Mouse (Mus musculus) hematopoietic stem cell, adult 5-6 weeks (primary cell): Measurements from ENCODE around the gene Zfp36l3. TPM values are rescaled to one million over a fixed set of nuclear protein-coding genes. Genes with fewer than 3 reads are reported as not detected.
"Not testable (repeated sequence)": the region's sequence is repeated elsewhere in the genome, so short reads cannot be mapped to it uniquely, and the experiment has no call there.

Experiments used
- ATAC-seq, 2 experiments: fragments of 125-278 bp in 1 of 2; replicated peaks in 1 of 2; 2 replicates each; pipeline ENCODE4 v1.8.0; 2016 to 2017; ENCODE audit warnings: inconsistent platforms in 2 of 2, mild to moderate bottlenecking in 2 of 2, moderate number of reproducible peaks in 2 of 2, low read depth in 1 of 2, moderate TSS enrichment in 1 of 2; ENCODE audit not compliant: low FRiP score in 2 of 2, poor library complexity in 2 of 2, severe bottlenecking in 2 of 2, insufficient read depth in 1 of 2, low TSS enrichment in 1 of 2
- total RNA-seq: library from RNA; stranded (forward); fragments of 172-1452, 232-1000 nt; gene quantifications from 2 replicates; pipeline ENCODE4 v1.2.3, GENCODE M21; 2017

Zfp36l3 gene
- not detected in 2 replicates for total RNA-seq

DNA sequence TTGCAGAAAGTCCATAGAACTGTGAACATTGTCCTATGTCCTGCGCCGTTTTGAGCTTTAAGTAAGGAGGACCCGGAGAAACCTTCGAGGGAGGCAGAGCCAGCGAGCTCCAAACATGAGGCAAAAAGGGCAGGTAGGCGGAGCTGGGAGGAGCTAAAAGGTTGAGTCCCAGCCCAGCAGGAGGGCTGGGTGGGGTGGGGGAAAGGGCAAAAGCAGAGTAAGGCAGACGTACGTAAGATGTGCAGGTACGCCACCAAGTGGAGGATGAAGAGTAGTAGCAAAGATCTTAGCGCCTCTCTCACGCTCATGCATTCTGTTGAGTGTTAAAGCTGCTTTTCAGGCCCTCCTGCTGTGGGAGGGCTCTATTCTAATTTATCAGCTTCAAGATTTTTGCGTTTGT is at the start of gene Zfp36l3:
Gene Zfp36l3 (minus strand): TSS at position 119 of the 400 bp plus-strand sequence.
- ATAC-seq: no peak

DNA sequence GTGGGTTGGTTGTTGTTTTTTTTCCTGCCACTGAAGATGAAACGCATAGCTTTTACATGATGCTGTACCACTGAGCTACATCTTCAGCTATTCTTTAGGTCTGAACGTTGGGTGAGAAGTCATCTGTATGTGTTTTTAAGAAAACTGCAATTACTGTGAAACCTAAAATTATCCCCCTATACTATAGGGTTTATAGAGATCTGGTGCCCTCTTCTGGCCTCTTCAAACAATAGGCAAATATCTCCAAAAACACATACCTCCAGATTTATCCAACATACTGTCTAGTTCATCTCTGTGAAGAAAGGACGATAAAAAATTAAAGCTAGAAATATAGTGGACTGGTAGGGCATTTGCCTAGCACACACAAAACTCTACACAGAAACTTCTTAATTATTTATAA is 22.9 kb upstream of the Zfp36l3 start:
- no peak for ATAC-seq

DNA sequence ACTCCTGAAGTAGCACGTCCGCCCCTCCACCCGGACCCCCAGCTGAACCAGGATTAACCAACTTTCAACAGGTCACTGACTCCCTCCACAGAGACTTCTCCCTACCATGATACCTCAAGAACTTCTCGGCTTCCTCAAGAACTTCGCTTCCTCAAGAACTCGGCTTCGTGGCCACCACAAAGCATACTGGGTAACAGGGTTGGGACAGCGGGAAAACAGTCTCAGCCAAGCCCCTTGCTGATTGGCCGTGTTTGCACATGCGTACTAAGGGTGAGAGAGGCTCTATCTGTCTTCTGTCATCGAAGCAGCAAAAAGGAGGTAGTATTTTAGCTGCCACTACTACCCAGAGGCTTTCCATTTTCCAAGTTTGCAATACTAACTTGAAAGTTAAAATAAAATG is 21.3 kb upstream of the Zfp36l3 start, which contains the start of gene Xlr:
Gene Xlr (minus strand): TSS at position 188 of the 400 bp plus-strand sequence.
- not testable (repeated sequence) for ATAC-seq

DNA sequence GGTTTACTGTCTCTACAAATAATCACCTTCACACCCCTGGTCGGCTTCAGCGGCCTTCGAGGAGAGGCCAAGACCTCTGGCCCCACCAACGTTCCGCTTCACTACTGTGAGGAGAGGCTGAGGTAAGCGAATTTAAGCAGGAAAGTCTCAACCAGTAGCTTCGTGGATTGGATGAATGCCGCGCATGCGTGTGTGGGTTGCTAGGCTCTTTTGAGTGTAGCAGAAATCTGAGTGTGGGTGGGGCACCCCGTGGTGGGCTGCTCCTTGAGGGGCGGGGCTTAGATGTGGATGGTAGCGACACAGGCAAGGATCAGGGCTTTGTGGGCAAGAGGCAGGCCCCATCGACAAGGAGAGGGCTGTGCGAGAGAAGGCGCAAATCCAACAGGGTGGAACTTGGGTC is 18.5 kb downstream of the Zfp36l3 start, which contains the start of gene 1700013H16Rik:
Gene 1700013H16Rik (minus strand): TSS at position 96 of the 400 bp plus-strand sequence.
- no peak for ATAC-seq

DNA sequence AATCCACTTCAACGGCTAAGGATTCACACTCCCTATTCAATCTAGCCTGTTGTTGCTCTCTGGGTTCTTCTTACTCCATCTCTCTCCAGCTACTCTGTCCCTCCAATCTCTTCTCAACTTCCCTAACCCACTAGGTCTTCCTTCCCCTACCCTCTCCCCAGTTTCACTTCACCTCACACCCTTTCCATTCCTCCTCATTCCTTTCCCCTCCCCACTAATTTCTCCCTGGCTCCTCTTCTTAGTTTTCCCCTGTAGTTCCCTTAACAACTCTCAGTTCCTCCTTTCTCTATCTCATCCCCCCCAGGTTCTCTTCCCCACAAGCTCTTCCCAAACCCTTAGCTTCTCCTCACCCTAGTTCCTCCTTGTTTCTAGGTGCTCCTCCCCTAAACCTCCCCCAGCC is 23.3 kb downstream of the Zfp36l3 start:
- no peak for ATAC-seq

DNA sequence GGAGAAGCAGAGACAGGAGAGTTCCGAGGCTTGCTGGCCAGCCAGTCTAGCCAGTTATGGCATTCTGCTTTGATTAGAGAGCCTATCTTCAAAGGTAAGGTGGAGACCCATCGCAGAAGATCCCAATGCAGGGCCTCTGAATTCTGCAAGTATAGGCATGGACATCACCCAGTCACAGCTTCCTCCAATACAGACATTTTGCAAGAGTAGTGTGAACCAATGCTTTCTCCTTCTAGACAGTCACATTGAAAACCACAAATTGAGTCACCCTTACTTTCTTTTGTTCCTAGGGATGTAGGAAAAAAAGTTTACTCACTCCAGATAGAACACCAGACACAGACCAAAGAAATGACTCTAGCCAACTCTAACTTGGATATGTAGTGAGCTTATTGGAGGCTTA is 47.2 kb downstream of the Zfp36l3 start:
- ATAC-seq: no peak

DNA sequence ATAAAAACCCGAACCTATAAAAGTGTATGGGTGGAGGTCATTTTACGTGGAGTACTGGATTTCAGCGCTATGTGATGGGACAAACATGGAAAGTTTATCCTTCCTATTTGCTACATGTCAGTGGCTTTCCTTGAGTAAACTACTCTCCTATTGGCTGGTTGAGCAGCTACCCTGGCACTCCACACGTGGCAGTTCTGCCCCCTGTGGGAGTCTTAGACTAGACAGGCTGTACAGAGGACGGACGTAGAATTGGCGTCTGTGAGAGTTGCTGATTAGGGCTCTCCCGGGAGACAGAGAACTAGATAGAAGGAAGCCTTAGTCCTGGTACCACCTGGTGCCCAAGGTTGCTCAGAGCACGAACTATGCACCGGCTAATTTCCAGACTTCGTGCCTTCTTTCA is 51.6 kb downstream of the Zfp36l3 start, which contains the start of gene 4930502E18Rik:
Gene 4930502E18Rik (plus strand): TSS at position 231 of the 400 bp plus-strand sequence.
- ATAC-seq: no peak

Other genes with a start within 250 kb of the Zfp36l3 start
- gene Rtl8c, start 168.4 kb downstream of the Zfp36l3 start, total RNA-seq: 1.7 and 9.7 TPM in 2 replicates
- not detected in 2 replicates for gene Gm14597, start 167.4 kb downstream of the Zfp36l3 start, total RNA-seq
- gene Rtl8a, start 132.7 kb downstream of the Zfp36l3 start, total RNA-seq: 5.9 and 14.4 TPM in 2 replicates
- 5.0 and 6.6 TPM in 2 replicates for gene Rtl8b, start 106.0 kb downstream of the Zfp36l3 start, total RNA-seq
- not detected in 2 replicates for gene 4930502E18Rik, start 51.6 kb downstream of the Zfp36l3 start, total RNA-seq
- not detected in 2 replicates for gene 1700013H16Rik, start 18.6 kb downstream of the Zfp36l3 start, total RNA-seq
- 1.4 and 3.0 TPM in 2 replicates for gene Xlr, start 21.3 kb upstream of the Zfp36l3 start, total RNA-seq